Mouse (Mus musculus) forebrain, embryonic 13.5 days (tissue): ENCODE results near the gene Foxj1. TPM values are rescaled to one million over a fixed set of nuclear protein-coding genes. Genes with fewer than 3 reads are reported as not detected.

Source experiments
- ATAC-seq: fragments of 200-750 bp; cut with Nextera tagmentation; 2 replicates; pipeline ENCODE4 v1.8.0; 2017
- H3K27ac ChIP-seq: fragments of 300-500 bp; sonication (generic); 2 replicates; pipeline ENCODE4 v1.5.1; 2015; ENCODE audit warnings: inconsistent platforms, mild to moderate bottlenecking, moderate library complexity
- H3K27me3 ChIP-seq: fragments of 300-500 bp; sonication (generic); 2 replicates; pipeline ENCODE4 v1.6.1; 2015; ENCODE audit warnings: mild to moderate bottlenecking, inconsistent platforms
- H3K36me3 ChIP-seq: fragments of 300-500 bp; sonication (generic); 2 replicates; pipeline ENCODE4 v1.6.1; 2015; ENCODE audit warnings: mild to moderate bottlenecking, inconsistent platforms; ENCODE audit not compliant: poor library complexity, severe bottlenecking
- H3K4me1 ChIP-seq: fragments of 300-500 bp; sonication (generic); 2 replicates; pipeline ENCODE4 v1.6.1; 2015; ENCODE audit warnings: inconsistent platforms
- H3K4me2 ChIP-seq: fragments of 300-500 bp; sonication (generic); 2 replicates; pipeline ENCODE4 v1.6.1; 2015; ENCODE audit warnings: inconsistent platforms, mild to moderate bottlenecking, moderate library complexity
- H3K4me3 ChIP-seq: fragments of 300-500 bp; sonication (generic); 2 replicates; pipeline ENCODE4 v1.5.1; 2015; ENCODE audit warnings: mild to moderate bottlenecking, inconsistent platforms
- H3K9ac ChIP-seq: fragments of 300-500 bp; sonication (generic); 2 replicates; pipeline ENCODE4 v1.6.1; 2015; ENCODE audit warnings: mild to moderate bottlenecking, inconsistent platforms
- H3K9me3 ChIP-seq: fragments of 300-500 bp; sonication (generic); replicated peaks from 2 replicates; pipeline ENCODE4 v1.6.1; 2016; ENCODE audit warnings: inconsistent platforms
- WGBS: fragments of 180-500 bp; shearing (Covaris S2); methylation state at CpG from one replicate; pipeline ENCODE4 v1.1.7; 2015; 5-methylcytosine and 5-hydroxymethylcytosine counted together
- polyA plus RNA-seq: library from polyadenylated mRNA; unstranded; fragments of >200 nt; fragmentation: Nextera tagmentation; extraction: Ambion mirVana; gene quantifications from 2 replicates; pipeline ENCODE4 v1.2.1, GENCODE M21; 2015

Gene Foxj1
- polyA plus RNA-seq, 1 experiment from 2014 or later: 8.1 TPM

GRCm38 (mm10) chr11:116312359-116312758 lies 22.8 kb downstream of the Foxj1 start:
- 69% methylated on average over 8 of the region's 8 CpGs for WGBS
- H3K4me2 ChIP-seq: no peak overlapping the region
- no peaks in the 10 kb centered on the region for H3K9me3 ChIP-seq
- no peak overlapping the region for H3K27ac ChIP-seq
- H3K27me3 ChIP-seq: peaks cover 6% of the 10 kb centered on the region; the same call in 1 of the 2 replicates
- H3K9ac ChIP-seq: no peak overlapping the region
- no peak for ATAC-seq
- H3K4me3 ChIP-seq: no peak overlapping the region
- 0 out of 2 replicates have a peak, but pooled peaks cover 5% of the 10 kb centered on the region for H3K4me1 ChIP-seq
- no peaks in the 10 kb centered on the region for H3K36me3 ChIP-seq

- 49% methylated on average over 8 of the region's 8 CpGs for WGBS
- no peak for ATAC-seq
- H3K36me3 ChIP-seq: no peaks in the 10 kb centered on the region
- no peaks in the 10 kb centered on the region for H3K9me3 ChIP-seq
- H3K9ac ChIP-seq: no peak overlapping the region
- peak overlapping the region; percentile 5; the same call in 1 of the 2 replicates for H3K27ac ChIP-seq
- H3K4me3 ChIP-seq: no peak overlapping the region
- peaks cover 9% of the 10 kb centered on the region for H3K4me1 ChIP-seq
- peaks cover 6% of the 10 kb centered on the region; the same call in 1 of the 2 replicates for H3K27me3 ChIP-seq
- H3K4me2 ChIP-seq: no peak overlapping the region
These were observed 24.0 kb downstream of the Foxj1 start for GRCm38 (mm10) chr11:116311169-116311568.

- ATAC-seq: no peak
- Histone ChIP-seq H3K27me3 (peaks cover 6% of the 10 kb centered on the region; the same call in 1 of the 2 replicates), H3K27ac (no peak overlapping the region), H3K4me1 (peaks cover 20% of the 10 kb centered on the region), H3K9me3 (no peaks in the 10 kb centered on the region), H3K36me3 (peaks cover 8% of the 10 kb centered on the region), H3K4me3 (no peak overlapping the region), H3K9ac (no peak overlapping the region), H3K4me2 (no peak overlapping the region)
- WGBS: 81% methylated on average over 3 of the region's 3 CpGs
These were observed 25.6 kb downstream of the Foxj1 start for GRCm38 (mm10) chr11:116309601-116310000.

- 95% methylated on average over 12 of the region's 12 CpGs for WGBS
- ATAC-seq: no peak
These were observed 27.3 kb downstream of the Foxj1 start for GRCm38 (mm10) chr11:116307762-116308531.

GRCm38 (mm10) chr11:116307019-116307725 lies 28.0 kb downstream of the Foxj1 start, which contains the start of gene Exoc7:
Gene Exoc7, minus strand, starts transcription at chr11:116307233.
- Histone ChIP-seq H3K9ac (peak within 1 kb of the TSS; percentile 85), H3K4me2 (peak within 1 kb of the TSS; percentile 92), H3K27ac (peak within 1 kb of the TSS; percentile 10; the same call in 1 of the 2 replicates), H3K4me1 (peaks cover 20% of the 10 kb centered on the region), H3K9me3 (no peaks in the 10 kb centered on the region), H3K4me3 (peak within 1 kb of the TSS; percentile 86), H3K27me3 (peaks cover 6% of the 10 kb centered on the region; the same call in 1 of the 2 replicates), H3K36me3 (peaks cover 32% of the 10 kb centered on the region)
- peak; percentile 36; the same call in 1 of the 2 replicates for ATAC-seq
- 89% methylated on average over 10 of the region's 10 CpGs for WGBS

More at GRCm38 (mm10) chr11:116307762-116308531, 27.3 kb downstream of the Foxj1 start:
- Histone ChIP-seq H3K4me2 (no peak overlapping the region), H3K4me3 (no peak overlapping the region), H3K36me3 (peaks cover 24% of the 10 kb centered on the region), H3K27me3 (peaks cover 6% of the 10 kb centered on the region; the same call in 1 of the 2 replicates), H3K4me1 (peaks cover 20% of the 10 kb centered on the region), H3K9me3 (no peaks in the 10 kb centered on the region), H3K9ac (no peak overlapping the region), H3K27ac (no peak overlapping the region)

GRCm38 (mm10) chr11:116306126-116306982 lies 28.8 kb downstream of the Foxj1 start:
- Histone ChIP-seq H3K27ac (peak overlapping the region; percentile 10; the same call in 1 of the 2 replicates), H3K4me3 (peak overlapping the region; percentile 86), H3K9me3 (no peaks in the 10 kb centered on the region), H3K27me3 (peaks cover 6% of the 10 kb centered on the region; the same call in 1 of the 2 replicates), H3K9ac (peak overlapping the region; percentile 85), H3K4me1 (peaks cover 19% of the 10 kb centered on the region), H3K4me2 (peak overlapping the region; percentile 92), H3K36me3 (peaks cover 40% of the 10 kb centered on the region)
- peak; percentile 93 for ATAC-seq
- 2% methylated on average over 52 of the region's 53 CpGs for WGBS

- ATAC-seq: no peak
- no peaks in the 10 kb centered on the region for H3K9me3 ChIP-seq
- 100% methylated on average over 2 of the region's 2 CpGs for WGBS
- no peak overlapping the region; the same call in 1 of the 2 replicates for H3K9ac ChIP-seq
- peaks cover 6% of the 10 kb centered on the region; the same call in 1 of the 2 replicates for H3K27me3 ChIP-seq
- H3K4me2 ChIP-seq: peak overlapping the region; percentile 92
- peaks cover 15% of the 10 kb centered on the region for H3K4me1 ChIP-seq
- peak overlapping the region; percentile 86 for H3K4me3 ChIP-seq
- H3K36me3 ChIP-seq: peaks cover 49% of the 10 kb centered on the region
- no peak overlapping the region for H3K27ac ChIP-seq
These were observed 29.8 kb downstream of the Foxj1 start for GRCm38 (mm10) chr11:116305423-116305822.

- Histone ChIP-seq H3K27me3 (no peaks in the 10 kb centered on the region), H3K27ac (no peak overlapping the region), H3K4me2 (no peak overlapping the region), H3K9me3 (no peaks in the 10 kb centered on the region), H3K9ac (no peak overlapping the region), H3K4me1 (no peaks in the 10 kb centered on the region), H3K4me3 (no peak overlapping the region), H3K36me3 (peaks cover 100% of the 10 kb centered on the region)
- no peak for ATAC-seq
- WGBS: 86% methylated on average over 6 of the region's 6 CpGs
These were observed 36.6 kb downstream of the Foxj1 start for GRCm38 (mm10) chr11:116298621-116299020.

GRCm38 (mm10) chr11:116298221-116298620 lies 37.0 kb downstream of the Foxj1 start:
- peaks cover 100% of the 10 kb centered on the region for H3K36me3 ChIP-seq
- H3K4me2 ChIP-seq: no peak overlapping the region
- no peaks in the 10 kb centered on the region for H3K4me1 ChIP-seq
- ATAC-seq: no peak
- H3K27me3 ChIP-seq: no peaks in the 10 kb centered on the region
- H3K9ac ChIP-seq: no peak overlapping the region
- H3K4me3 ChIP-seq: no peak overlapping the region
- 87% methylated on average over 11 of the region's 11 CpGs for WGBS
- no peaks in the 10 kb centered on the region for H3K9me3 ChIP-seq
- H3K27ac ChIP-seq: no peak overlapping the region

- no peak overlapping the region for H3K9ac ChIP-seq
- peaks cover 100% of the 10 kb centered on the region for H3K36me3 ChIP-seq
- H3K27ac ChIP-seq: no peak overlapping the region
- H3K4me1 ChIP-seq: no peaks in the 10 kb centered on the region
- H3K9me3 ChIP-seq: no peaks in the 10 kb centered on the region
- H3K27me3 ChIP-seq: no peaks in the 10 kb centered on the region
- 83% methylated on average over 3 of the region's 3 CpGs for WGBS
- ATAC-seq: no peak
- no peak overlapping the region for H3K4me3 ChIP-seq
- no peak overlapping the region for H3K4me2 ChIP-seq
These were observed 38.2 kb downstream of the Foxj1 start for GRCm38 (mm10) chr11:116297017-116297416.

GRCm38 (mm10) chr11:116296191-116296734 lies 38.9 kb downstream of the Foxj1 start:
- H3K27me3 ChIP-seq: no peaks in the 10 kb centered on the region
- H3K4me2 ChIP-seq: no peak overlapping the region
- H3K9ac ChIP-seq: no peak overlapping the region
- H3K4me3 ChIP-seq: no peak overlapping the region
- no peak overlapping the region for H3K27ac ChIP-seq
- no peaks in the 10 kb centered on the region for H3K9me3 ChIP-seq
- no peaks in the 10 kb centered on the region for H3K4me1 ChIP-seq
- peaks cover 99% of the 10 kb centered on the region for H3K36me3 ChIP-seq
- no peak for ATAC-seq
- 87% methylated on average over 8 of the region's 8 CpGs for WGBS
